Mouse (Mus musculus) stomach, embryonic 15.5 days (tissue): Measurements from ENCODE around the gene Raver1. TPM values are rescaled to one million over a fixed set of nuclear protein-coding genes. Genes with fewer than 3 reads are reported as not detected.
"Not testable (repeated sequence)": the region's sequence is repeated elsewhere in the genome, so short reads cannot be mapped to it uniquely, and the experiment has no call there.

Experiments
- ATAC-seq: fragments of 200-750 bp; cut with Nextera tagmentation; 2 replicates; pipeline ENCODE4 v1.8.0; 2017; ENCODE audit warnings: low read depth, moderate number of reproducible peaks, moderate TSS enrichment; ENCODE audit not compliant: insufficient read depth, low FRiP score
- H3K27ac ChIP-seq: fragments of 300-500 bp; sonication (generic); 2 replicates; pipeline ENCODE4 v1.5.1; 2015; ENCODE audit warnings: mild to moderate bottlenecking, inconsistent platforms
- H3K27me3 ChIP-seq: fragments of 300-500 bp; sonication (generic); replicated peaks from 2 replicates; pipeline ENCODE4 v1.6.1; 2015; ENCODE audit warnings: inconsistent platforms
- H3K36me3 ChIP-seq: fragments of 300-500 bp; sonication (generic); 2 replicates; pipeline ENCODE4 v1.6.1; 2015; ENCODE audit warnings: inconsistent platforms
- H3K4me1 ChIP-seq: fragments of 300-500 bp; sonication (generic); 2 replicates; pipeline ENCODE4 v1.6.1; 2015; ENCODE audit warnings: inconsistent platforms
- H3K4me2 ChIP-seq: fragments of 300-500 bp; sonication (generic); 2 replicates; pipeline ENCODE4 v1.6.1; 2015; ENCODE audit warnings: mild to moderate bottlenecking, inconsistent platforms
- H3K4me3 ChIP-seq: fragments of 300-500 bp; sonication (generic); replicated peaks from 2 replicates; pipeline ENCODE4 v1.5.1; 2015; ENCODE audit warnings: inconsistent platforms
- H3K9ac ChIP-seq: fragments of 300-500 bp; sonication (generic); 2 replicates; pipeline ENCODE4 v1.6.1; 2015; ENCODE audit warnings: inconsistent platforms
- H3K9me3 ChIP-seq: fragments of 300-500 bp; sonication (generic); 2 replicates; pipeline ENCODE4 v1.6.1; 2016; ENCODE audit warnings: inconsistent platforms
- WGBS: fragments of 180-500 bp; shearing (Covaris S2); methylation state at CpG from one replicate; pipeline ENCODE4 v1.1.7; 2015; 5-methylcytosine and 5-hydroxymethylcytosine counted together
- polyA plus RNA-seq: library from polyadenylated mRNA; unstranded; fragments of >200 nt; fragmentation: Nextera tagmentation; extraction: Ambion mirVana; gene quantifications from 2 replicates; pipeline ENCODE4 v1.2.1, GENCODE M21; 2015

The Raver1 gene
- polyA plus RNA-seq, 1 experiment from 2014 or later: 48.3 TPM

DNA sequence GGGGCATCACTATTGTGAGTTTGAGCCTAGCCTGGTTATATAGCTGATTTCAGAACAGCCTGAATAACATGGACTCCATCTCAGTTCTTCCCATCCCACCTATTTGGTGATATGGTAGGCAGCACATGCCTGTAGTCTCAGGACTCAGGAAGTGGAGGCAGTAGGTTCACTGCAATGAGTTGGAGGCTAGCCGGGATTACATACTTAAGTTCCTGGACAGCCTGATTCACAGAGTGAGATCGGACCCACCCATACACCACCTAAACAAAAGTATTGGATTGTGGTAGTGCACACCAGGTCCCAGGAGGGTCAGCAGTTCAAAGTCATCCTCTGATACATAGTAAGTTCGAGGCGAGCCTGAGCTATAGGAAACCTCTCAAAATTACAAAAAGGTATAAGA, 19.2 kb downstream of the Raver1 start:
- Histone ChIP-seq H3K9ac (peak overlapping the region; percentile 90), H3K4me2 (peak overlapping the region; percentile 91), H3K36me3 (peaks cover 25% of the 10 kb centered on the region), H3K4me1 (peaks cover 15% of the 10 kb centered on the region), H3K4me3 (peak overlapping the region; percentile 93), H3K27me3 (no peaks in the 10 kb centered on the region), H3K27ac (peak overlapping the region; percentile 52), H3K9me3 (no peaks in the 10 kb centered on the region)
- 9% methylated on average over 4 of the region's 4 CpGs for WGBS
- ATAC-seq: 0 out of 2 replicates have a peak, but pooled peaks have one; percentile 14

DNA sequence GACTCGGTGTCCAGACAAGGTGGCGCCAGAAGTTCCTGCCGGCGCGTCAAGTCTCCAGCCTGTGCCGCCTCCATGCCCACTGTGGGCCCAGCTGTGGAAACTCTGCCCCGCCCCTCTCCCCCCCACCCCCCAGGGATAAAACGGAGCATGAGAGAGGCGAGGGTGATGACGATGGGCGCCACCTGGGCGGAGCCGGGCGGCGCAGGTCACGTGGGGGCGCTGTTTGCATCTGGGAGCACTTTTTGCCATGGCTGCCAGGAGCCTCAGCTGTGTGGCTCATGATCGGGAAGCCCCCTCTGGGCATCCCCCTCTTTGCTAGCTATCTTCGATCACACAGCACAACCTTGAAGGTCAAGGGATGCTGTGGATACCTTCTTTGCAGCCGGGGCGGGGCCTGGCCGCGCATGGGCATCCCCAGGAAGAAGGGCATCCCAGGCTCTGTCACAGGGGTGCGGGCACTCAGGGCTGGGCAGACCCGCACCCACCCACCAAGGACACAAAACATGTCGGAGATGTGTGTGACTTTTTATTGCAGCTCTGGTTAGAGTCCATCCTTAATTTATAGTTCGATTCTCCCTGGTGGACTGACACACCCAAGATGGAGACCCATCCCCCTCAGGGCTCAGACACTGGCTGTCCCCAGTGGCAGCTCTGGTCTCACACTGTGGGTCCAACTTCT, 24.7 kb downstream of the Raver1 start, which contains the start of gene Zglp1:
TSS of gene Zglp1 (minus strand) at position 88 of the 679 bp plus-strand sequence.
- Histone ChIP-seq H3K9ac (no peak within 1 kb of the TSS), H3K27ac (no peak within 1 kb of the TSS), H3K4me2 (no peak within 1 kb of the TSS), H3K4me3 (no peak within 1 kb of the TSS), H3K9me3 (no peaks in the 10 kb centered on the region), H3K4me1 (0 out of 2 replicates have a peak, but pooled peaks cover 7% of the 10 kb centered on the region), H3K27me3 (no peaks in the 10 kb centered on the region), H3K36me3 (peaks cover 27% of the 10 kb centered on the region)
- 83% methylated on average over 27 of the region's 27 CpGs for WGBS
- no peak for ATAC-seq

DNA sequence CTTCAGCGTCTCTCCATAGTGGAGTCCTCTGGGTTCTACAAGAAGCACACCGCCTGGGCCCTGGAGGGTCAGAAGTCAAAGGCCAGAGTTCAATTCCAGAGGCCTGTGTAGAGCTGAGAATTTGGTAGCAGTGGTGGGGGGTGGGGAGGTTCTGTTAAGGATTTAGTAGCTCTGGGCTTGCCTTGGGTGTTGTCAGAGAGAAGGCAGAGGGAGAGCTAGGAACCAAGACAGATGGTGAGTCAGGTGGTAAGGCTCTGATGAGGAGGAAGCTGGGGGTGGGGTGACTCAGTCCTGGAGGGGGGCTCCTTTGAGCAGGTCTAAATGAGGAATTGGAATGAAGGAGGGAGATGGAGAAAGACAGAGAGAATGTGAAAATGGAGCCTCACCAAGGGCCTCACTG, 28.9 kb downstream of the Raver1 start:
- H3K27me3 ChIP-seq: no peaks in the 10 kb centered on the region
- H3K36me3 ChIP-seq: peaks cover 21% of the 10 kb centered on the region
- H3K27ac ChIP-seq: no peak overlapping the region
- ATAC-seq: no peak
- H3K4me2 ChIP-seq: no peak overlapping the region
- no peak overlapping the region for H3K4me3 ChIP-seq
- H3K4me1 ChIP-seq: no peaks in the 10 kb centered on the region
- WGBS: 89% methylated on average over 2 of the region's 2 CpGs
- H3K9me3 ChIP-seq: no peaks in the 10 kb centered on the region
- no peak overlapping the region for H3K9ac ChIP-seq

DNA sequence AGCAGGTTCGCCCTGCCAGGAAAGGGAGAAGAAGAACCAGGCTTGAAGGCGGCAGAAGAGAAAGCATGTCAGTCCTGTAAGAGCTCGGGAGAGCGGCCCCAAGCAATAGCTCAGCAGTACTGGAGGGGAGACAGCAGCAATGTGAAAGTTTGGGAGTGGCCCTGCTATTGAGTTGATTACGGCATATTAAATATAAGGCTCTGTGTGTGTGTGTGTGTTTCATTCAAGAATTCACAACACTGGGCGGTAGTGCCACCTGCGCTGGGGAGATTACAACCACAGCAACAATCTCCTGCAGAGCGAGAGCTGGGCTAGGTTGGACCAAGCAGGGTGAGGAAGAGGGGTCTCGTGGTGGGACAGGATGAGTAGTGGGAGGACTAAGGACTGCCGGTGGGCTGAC, 40.2 kb downstream of the Raver1 start:
- 60% methylated on average over 10 of the region's 10 CpGs for WGBS
- Histone ChIP-seq H3K4me1 (no peaks in the 10 kb centered on the region), H3K27me3 (no peaks in the 10 kb centered on the region), H3K9ac (no peak overlapping the region), H3K4me3 (no peak overlapping the region), H3K36me3 (no peaks in the 10 kb centered on the region), H3K9me3 (no peaks in the 10 kb centered on the region), H3K27ac (no peak overlapping the region), H3K4me2 (no peak overlapping the region)
- no peak for ATAC-seq

DNA sequence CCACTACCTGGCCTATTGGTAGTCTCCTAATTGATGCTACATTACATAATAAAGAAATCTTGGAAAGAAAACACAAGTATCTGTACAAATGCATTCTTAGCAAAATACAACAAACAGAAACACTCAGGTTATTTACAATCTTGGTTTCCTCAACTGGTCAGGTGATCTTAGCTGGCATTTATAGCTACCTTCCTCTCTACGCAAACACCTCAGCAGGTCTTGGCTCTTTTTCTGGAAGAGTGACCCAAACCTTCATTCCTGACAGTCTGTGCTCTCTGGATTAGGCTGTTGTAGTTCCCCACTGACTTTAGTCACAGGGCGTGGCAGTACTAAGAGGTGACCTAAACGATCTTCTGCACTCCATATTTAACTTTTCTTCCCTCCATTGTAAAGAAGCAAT, 46.6 kb downstream of the Raver1 start:
- peaks cover 3% of the 10 kb centered on the region; the same call in 1 of the 2 replicates for H3K4me1 ChIP-seq
- no peak for ATAC-seq
- WGBS: 82% methylated on average over 3 of the region's 3 CpGs
- no peak overlapping the region for H3K27ac ChIP-seq
- peaks cover 4% of the 10 kb centered on the region; the same call in 1 of the 2 replicates for H3K27me3 ChIP-seq
- no peak overlapping the region for H3K9ac ChIP-seq
- H3K4me2 ChIP-seq: no peak overlapping the region
- H3K4me3 ChIP-seq: no peak overlapping the region
- H3K9me3 ChIP-seq: no peaks in the 10 kb centered on the region
- no peaks in the 10 kb centered on the region for H3K36me3 ChIP-seq

- not testable (repeated sequence) for H3K36me3 ChIP-seq, H3K4me1 ChIP-seq, H3K9ac ChIP-seq, H3K27me3 ChIP-seq, H3K4me3 ChIP-seq, ATAC-seq, H3K9me3 ChIP-seq, H3K4me2 ChIP-seq, H3K27ac ChIP-seq
- whole genome bisulfite sequencing: 39% methylated on average over 1 of the region's 1 CpGs
Measured at GRCm38 (mm10) chr9:21044785-21045184, 47.0 kb downstream of the Raver1 start.

- H3K4me3 ChIP-seq: no peak overlapping the region
- H3K36me3 ChIP-seq: no peaks in the 10 kb centered on the region
- no peak overlapping the region for H3K9ac ChIP-seq
- peaks cover 4% of the 10 kb centered on the region; the same call in 1 of the 2 replicates for H3K4me1 ChIP-seq
- WGBS: 84% methylated on average over 4 of the region's 4 CpGs
- no peaks in the 10 kb centered on the region for H3K9me3 ChIP-seq
- H3K27me3 ChIP-seq: peaks cover 18% of the 10 kb centered on the region
- ATAC-seq: no peak
- no peak overlapping the region for H3K27ac ChIP-seq
- no peak overlapping the region for H3K4me2 ChIP-seq
Measured at GRCm38 (mm10) chr9:21043563-21043962, 48.2 kb downstream of the Raver1 start.

DNA sequence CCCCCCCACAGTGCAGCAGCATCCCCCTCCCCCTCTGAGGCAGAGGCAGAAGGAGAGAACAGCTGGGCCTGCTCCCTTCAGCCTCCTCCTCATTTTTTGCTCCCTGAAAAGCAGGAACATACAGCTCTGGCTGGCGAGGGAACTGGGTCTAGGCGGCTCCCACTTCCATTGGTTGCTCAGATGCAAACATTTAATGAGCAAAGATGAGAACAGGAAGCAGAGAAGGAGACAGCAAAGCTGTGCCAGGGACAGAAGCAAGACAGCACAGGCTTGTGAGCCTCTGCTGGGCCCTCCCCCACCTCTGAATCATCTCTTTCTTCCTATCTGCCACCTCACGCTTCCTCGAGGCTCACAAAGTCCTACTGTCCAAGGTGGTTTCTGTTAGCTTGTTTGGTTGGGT, 50.5 kb downstream of the Raver1 start:
- Histone ChIP-seq H3K36me3 (no peaks in the 10 kb centered on the region), H3K4me1 (peaks cover 18% of the 10 kb centered on the region), H3K27me3 (peaks cover 41% of the 10 kb centered on the region), H3K4me2 (no peak overlapping the region), H3K4me3 (no peak overlapping the region), H3K27ac (no peak overlapping the region), H3K9ac (no peak overlapping the region), H3K9me3 (no peaks in the 10 kb centered on the region)
- ATAC-seq: no peak
- WGBS: 32% methylated on average over 4 of the region's 4 CpGs

GRCm38 (mm10) chr9:21039779-21040178, 52.0 kb downstream of the Raver1 start:
- ATAC-seq: no peak; the same call in 1 of the 2 replicates
- WGBS: 72% methylated on average over 3 of the region's 3 CpGs
- no peaks in the 10 kb centered on the region for H3K9me3 ChIP-seq
- no peaks in the 10 kb centered on the region for H3K36me3 ChIP-seq
- peaks cover 20% of the 10 kb centered on the region for H3K4me1 ChIP-seq
- no peak overlapping the region for H3K4me2 ChIP-seq
- H3K27ac ChIP-seq: no peak overlapping the region
- H3K27me3 ChIP-seq: peaks cover 56% of the 10 kb centered on the region
- H3K4me3 ChIP-seq: no peak overlapping the region
- H3K9ac ChIP-seq: no peak overlapping the region

DNA sequence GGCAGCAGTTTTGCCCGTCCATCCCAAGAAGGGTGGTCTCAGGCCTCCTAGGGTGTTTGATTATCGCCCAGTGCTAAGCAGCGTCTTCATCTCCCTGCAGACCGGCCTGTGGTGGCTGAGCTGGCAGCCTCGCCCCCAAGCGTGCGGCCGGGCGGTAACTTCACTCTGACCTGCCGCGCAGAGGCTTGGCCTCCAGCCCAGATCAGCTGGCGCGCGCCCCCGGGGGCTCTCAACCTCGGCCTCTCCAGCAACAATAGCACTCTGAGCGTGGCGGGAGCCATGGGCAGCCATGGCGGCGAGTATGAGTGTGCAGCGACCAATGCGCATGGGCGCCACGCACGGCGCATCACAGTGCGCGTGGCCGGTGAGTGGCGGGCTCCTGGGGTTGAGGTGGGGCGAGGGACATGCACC, 54.3 kb downstream of the Raver1 start:
- Histone ChIP-seq H3K9ac (no peak overlapping the region), H3K4me1 (peaks cover 30% of the 10 kb centered on the region), H3K27ac (no peak overlapping the region), H3K4me3 (peak overlapping the region; percentile 32), H3K36me3 (no peaks in the 10 kb centered on the region), H3K9me3 (no peaks in the 10 kb centered on the region), H3K27me3 (peaks cover 76% of the 10 kb centered on the region), H3K4me2 (peak overlapping the region; percentile 62)
- WGBS: 3% methylated on average over 31 of the region's 31 CpGs
- no peak for ATAC-seq

DNA sequence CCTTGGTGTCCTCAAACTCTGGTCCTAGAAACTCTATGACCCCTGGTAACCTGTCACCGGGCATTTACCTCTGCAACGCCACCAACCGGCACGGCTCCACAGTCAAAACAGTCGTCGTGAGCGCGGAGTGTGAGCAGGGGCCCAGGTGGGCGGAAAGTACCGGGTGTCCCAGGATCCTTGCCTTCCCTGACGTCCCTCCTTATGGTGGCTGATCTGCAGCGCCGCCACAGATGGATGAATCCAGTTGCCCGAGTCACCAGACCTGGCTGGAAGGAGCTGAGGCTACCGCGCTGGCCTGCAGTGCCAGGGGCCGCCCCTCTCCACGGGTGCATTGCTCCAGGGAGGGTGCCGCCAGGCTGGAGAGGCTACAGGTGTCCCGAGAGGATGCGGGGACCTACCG, 55.1 kb downstream of the Raver1 start:
- Histone ChIP-seq H3K36me3 (no peaks in the 10 kb centered on the region), H3K4me2 (no peak overlapping the region), H3K9me3 (no peaks in the 10 kb centered on the region), H3K27me3 (peaks cover 84% of the 10 kb centered on the region), H3K27ac (no peak overlapping the region), H3K9ac (no peak overlapping the region), H3K4me1 (peaks cover 39% of the 10 kb centered on the region), H3K4me3 (no peak overlapping the region)
- 5% methylated on average over 22 of the region's 22 CpGs for WGBS
- ATAC-seq: no peak

- Histone ChIP-seq H3K4me3 (no peak overlapping the region), H3K36me3 (no peaks in the 10 kb centered on the region), H3K27ac (no peak overlapping the region), H3K27me3 (peaks cover 87% of the 10 kb centered on the region), H3K9me3 (no peaks in the 10 kb centered on the region), H3K9ac (no peak overlapping the region), H3K4me1 (peaks cover 44% of the 10 kb centered on the region), H3K4me2 (no peak overlapping the region)
- no peak for ATAC-seq
- WGBS: 11% methylated on average over 20 of the region's 20 CpGs
Measured at GRCm38 (mm10) chr9:21036161-21036560, 55.6 kb downstream of the Raver1 start.
